Mouse (Mus musculus): ENCODE measurements at regions not wholly inside any gene's neighbourhood (a gene's known extent, or its start where the extent isn't known, plus 50 kb on each side); places are given as distances from the start of the nearest gene placed in this dataset.

- DNase-seq (ENCODE audit: low spot score) = no peak
Measured at GRCm38 (mm10) chr10:17427316-17427715, 295.7 kb upstream of the Cited2 start.

GRCm38 (mm10) chr10:17428315-17428714, 294.7 kb upstream of the Cited2 start:
- no peak for DNase-seq (ENCODE audit: low spot score)

GRCm38 (mm10) chr10:17431068-17431467, 291.9 kb upstream of the Cited2 start:
- DNase-seq (ENCODE audit: low spot score) = no peak

GRCm38 (mm10) chr10:17434098-17434497, 288.9 kb upstream of the Cited2 start:
- DNase-seq (ENCODE audit: low spot score) = no peak

GRCm38 (mm10) chr10:17450240-17450639, 272.8 kb upstream of the Cited2 start:
- DNase-seq (ENCODE audit: low spot score) = no peak

- no peak for DNase-seq (ENCODE audit: low spot score)
Measured at GRCm38 (mm10) chr10:17470880-17471279, 252.1 kb upstream of the Cited2 start.

- DNase-seq (ENCODE audit: low spot score) = peak; percentile 65
Measured at GRCm38 (mm10) chr10:17472536-17472935, 250.5 kb upstream of the Cited2 start.

GRCm38 (mm10) chr10:17475976-17476375, 247.0 kb upstream of the Cited2 start:
- no peak for DNase-seq (ENCODE audit: low spot score)

GRCm38 (mm10) chr10:17476720-17477119, 246.3 kb upstream of the Cited2 start:
- DNase-seq (ENCODE audit: low spot score) = no peak

- DNase-seq (ENCODE audit: low spot score) = peak; percentile 79
Measured at GRCm38 (mm10) chr10:17478761-17479632, 244.0 kb upstream of the Cited2 start.

- no peak for DNase-seq (ENCODE audit: low spot score)
Measured at GRCm38 (mm10) chr10:17482751-17483150, 240.3 kb upstream of the Cited2 start.

- no peak for DNase-seq (ENCODE audit: low spot score)
Measured at GRCm38 (mm10) chr10:17485049-17485449, 238.0 kb upstream of the Cited2 start.

- DNase-seq (ENCODE audit: low spot score) = no peak
Measured at GRCm38 (mm10) chr10:17485515-17485914, 237.5 kb upstream of the Cited2 start.

GRCm38 (mm10) chr10:17486011-17486410, 237.0 kb upstream of the Cited2 start:
- no peak for DNase-seq (ENCODE audit: low spot score)

- no peak for DNase-seq (ENCODE audit: low spot score)
Measured at GRCm38 (mm10) chr10:17487460-17487859, 235.6 kb upstream of the Cited2 start.

- no peak for DNase-seq (ENCODE audit: low spot score)
Measured at GRCm38 (mm10) chr10:17491611-17492305, 231.3 kb upstream of the Cited2 start.

- DNase-seq (ENCODE audit: low spot score) = no peak
Measured at GRCm38 (mm10) chr10:17493137-17493536, 229.9 kb upstream of the Cited2 start.

GRCm38 (mm10) chr10:17496831-17497230, 226.2 kb upstream of the Cited2 start:
- no peak for DNase-seq (ENCODE audit: low spot score)

- DNase-seq (ENCODE audit: low spot score) = no peak
Measured at GRCm38 (mm10) chr10:17510626-17511193, 212.3 kb upstream of the Cited2 start.

GRCm38 (mm10) chr10:17511779-17512335, 211.2 kb upstream of the Cited2 start:
- peak; percentile 23 for DNase-seq (ENCODE audit: low spot score)

GRCm38 (mm10) chr10:17512487-17512886, 210.5 kb upstream of the Cited2 start:
- DNase-seq (ENCODE audit: low spot score) = no peak

- DNase-seq (ENCODE audit: low spot score) = no peak
Measured at GRCm38 (mm10) chr10:17513756-17514155, 209.3 kb upstream of the Cited2 start.

GRCm38 (mm10) chr10:17516068-17516467, 206.9 kb upstream of the Cited2 start:
- no peak for DNase-seq (ENCODE audit: low spot score)
